Mouse (Mus musculus) hindbrain, postnatal 0 days (tissue): ENCODE measurements around the gene Tiam2. TPM values are rescaled to one million over a fixed set of nuclear protein-coding genes. Genes with fewer than 3 reads are reported as not detected.

Experiments
- ATAC-seq: fragments of 200-750 bp; cut with Nextera tagmentation; 2 replicates; pipeline ENCODE4 v1.8.0; 2017; ENCODE audit warnings: mild to moderate bottlenecking, moderate TSS enrichment, moderate library complexity
- DNase-seq: peaks from one replicate; pipeline ENCODE4 v3.0.0-alpha.2; 2015; ENCODE audit warnings: low spot score
- H3K27ac ChIP-seq: fragments of 300-500 bp; sonication (generic); 2 replicates; pipeline ENCODE4 v1.5.1; 2014; ENCODE audit warnings: mild to moderate bottlenecking
- H3K27me3 ChIP-seq: fragments of 300-500 bp; sonication (generic); 2 replicates; pipeline ENCODE4 v1.6.1; 2014; ENCODE audit warnings: low read length, mixed read lengths; ENCODE audit not compliant: insufficient read depth
- H3K36me3 ChIP-seq: fragments of 300-500 bp; sonication (generic); 2 replicates; pipeline ENCODE4 v1.6.1; 2014; ENCODE audit warnings: low read length, mixed read lengths; ENCODE audit not compliant: insufficient read depth
- H3K4me1 ChIP-seq: fragments of 300-500 bp; sonication (generic); 2 replicates; pipeline ENCODE4 v1.6.1; 2014; ENCODE audit warnings: antibody characterized with exemption, low read length, mixed read lengths; ENCODE audit not compliant: insufficient read depth
- H3K4me2 ChIP-seq: fragments of 300-500 bp; sonication (generic); 2 replicates; pipeline ENCODE4 v1.6.1; 2014; ENCODE audit warnings: low read depth, mild to moderate bottlenecking, low read length, moderate library complexity, mixed read lengths
- H3K4me3 ChIP-seq: fragments of 300-500 bp; sonication (generic); 2 replicates; pipeline ENCODE4 v1.5.1; 2014; ENCODE audit warnings: low read length
- H3K9ac ChIP-seq: fragments of 300-500 bp; sonication (generic); replicated peaks from 2 replicates; pipeline ENCODE4 v1.6.1; 2014; ENCODE audit warnings: mild to moderate bottlenecking, low read length, moderate library complexity, mixed read lengths
- H3K9me3 ChIP-seq: fragments of 300-500 bp; sonication (generic); 2 replicates; pipeline ENCODE4 v1.6.1; 2016; ENCODE audit warnings: low read length, mixed read lengths
- CTCF ChIP-seq: IDR thresholded peaks from 2 replicates; pipeline ENCODE4 v1.5.1; 2016; ENCODE audit warnings: antibody characterized with exemption, control low read depth, low read depth
- WGBS: fragments of 180-500 bp; shearing (Covaris S2); extraction: QIAGEN DNeasy Blood & Tissue Kit; methylation state at CpG from one replicate; pipeline ENCODE4 v1.1.7; 2014; 5-methylcytosine and 5-hydroxymethylcytosine counted together
- polyA plus RNA-seq: library from polyadenylated mRNA; unstranded; fragments of >200 nt; fragmentation: Nextera tagmentation; extraction: Ambion mirVana; gene quantifications from 2 replicates; pipeline ENCODE4 v1.2.1, GENCODE M21; 2015
- total RNA-seq: library from RNA; depleted of rRNA; stranded (reverse); fragments of >200 nt; gene quantifications from 2 replicates; pipeline ENCODE4 v1.2.3, GENCODE M21; 2014

Tiam2 gene
- total and polyA plus RNA-seq, 2 experiments from 2014 or later: 2.8 to 8.8 TPM

GRCm38 (mm10) chr17:3454850-3455249 is 128.5 kb downstream of the Tiam2 start:
- no peak for ATAC-seq
- no peak overlapping the region for H3K4me3 ChIP-seq

GRCm38 (mm10) chr17:3457914-3458681 is 131.7 kb downstream of the Tiam2 start:
- Histone ChIP-seq H3K4me1 (no peaks in the 10 kb centered on the region), H3K9me3 (no peaks in the 10 kb centered on the region), H3K36me3 (no peaks in the 10 kb centered on the region), H3K9ac (no peak overlapping the region), H3K4me3 (no peak overlapping the region), H3K27ac (no peak overlapping the region), H3K27me3 (no peaks in the 10 kb centered on the region), H3K4me2 (no peak overlapping the region)
- no peak for DNase-seq
- WGBS: 65% methylated on average over 2 of the region's 2 CpGs
- TF ChIP-seq CTCF: no peak
- ATAC-seq: no peak

More at GRCm38 (mm10) chr17:3454850-3455249, 128.5 kb downstream of the Tiam2 start:
- no peak for DNase-seq
- 93% methylated on average over 9 of the region's 9 CpGs for WGBS
- Histone ChIP-seq H3K27ac (no peak overlapping the region), H3K4me2 (no peak overlapping the region), H3K36me3 (no peaks in the 10 kb centered on the region), H3K27me3 (no peaks in the 10 kb centered on the region), H3K9me3 (no peaks in the 10 kb centered on the region), H3K9ac (no peak overlapping the region), H3K4me1 (no peaks in the 10 kb centered on the region)
- TF ChIP-seq CTCF: no peak

- H3K36me3 ChIP-seq: no peaks in the 10 kb centered on the region
- H3K4me2 ChIP-seq: no peak overlapping the region
- no peak for DNase-seq
- no peaks in the 10 kb centered on the region for H3K9me3 ChIP-seq
- ATAC-seq: no peak
- no peaks in the 10 kb centered on the region for H3K27me3 ChIP-seq
- no peak overlapping the region for H3K4me3 ChIP-seq
- TF ChIP-seq CTCF: no peak
- no peak overlapping the region for H3K27ac ChIP-seq
- H3K9ac ChIP-seq: no peak overlapping the region
- 80% methylated on average over 4 of the region's 4 CpGs for WGBS
- peaks cover 3% of the 10 kb centered on the region; the same call in 1 of the 2 replicates for H3K4me1 ChIP-seq
Measured at GRCm38 (mm10) chr17:3465861-3466260, 139.5 kb downstream of the Tiam2 start.

GRCm38 (mm10) chr17:3466681-3467080 is 140.3 kb downstream of the Tiam2 start:
- peaks cover 3% of the 10 kb centered on the region; the same call in 1 of the 2 replicates for H3K4me1 ChIP-seq
- TF ChIP-seq CTCF: no peak

GRCm38 (mm10) chr17:3467636-3468324 is 141.4 kb downstream of the Tiam2 start:
- no peak for TF ChIP-seq CTCF
- Histone ChIP-seq H3K4me1 (peaks cover 3% of the 10 kb centered on the region; the same call in 1 of the 2 replicates), H3K9ac (no peak overlapping the region), H3K27me3 (no peaks in the 10 kb centered on the region), H3K9me3 (no peaks in the 10 kb centered on the region), H3K4me3 (no peak overlapping the region), H3K4me2 (no peak overlapping the region), H3K36me3 (no peaks in the 10 kb centered on the region), H3K27ac (no peak overlapping the region)
- no peak for ATAC-seq
- 58% methylated on average over 8 of the region's 8 CpGs for WGBS
- no peak for DNase-seq

More at GRCm38 (mm10) chr17:3466681-3467080, 140.3 kb downstream of the Tiam2 start:
- Histone ChIP-seq H3K36me3 (no peaks in the 10 kb centered on the region), H3K9me3 (no peaks in the 10 kb centered on the region), H3K9ac (no peak overlapping the region), H3K27ac (no peak overlapping the region), H3K4me3 (no peak overlapping the region), H3K4me2 (no peak overlapping the region), H3K27me3 (no peaks in the 10 kb centered on the region)
- whole genome bisulfite sequencing: 94% methylated on average over 3 of the region's 3 CpGs
- DNase-seq (no peak), ATAC-seq (no peak)

GRCm38 (mm10) chr17:3472018-3472417 is 145.6 kb downstream of the Tiam2 start:
- Histone ChIP-seq H3K36me3 (no peaks in the 10 kb centered on the region), H3K27me3 (no peaks in the 10 kb centered on the region), H3K4me2 (no peak overlapping the region), H3K4me3 (no peak overlapping the region), H3K4me1 (no peaks in the 10 kb centered on the region), H3K9me3 (no peaks in the 10 kb centered on the region), H3K27ac (no peak overlapping the region), H3K9ac (no peak overlapping the region)
- 69% methylated on average over 6 of the region's 6 CpGs for WGBS
- ATAC-seq (no peak), DNase-seq (no peak)
- TF ChIP-seq CTCF: no peak
